Mouse (Mus musculus) cortical plate, adult 2 months (tissue): ENCODE measurements around the gene Zbtb16.

Experiments used
- CTCF ChIP-seq: fragments of 200-500 bp; IDR thresholded peaks from 2 replicates; pipeline ENCODE4 v1.5.1; 2011; ENCODE audit warnings: mild to moderate bottlenecking, control low read depth, low read length; ENCODE audit not compliant: insufficient read depth; ENCODE audit errors: extremely low read depth
- POLR2A ChIP-seq: fragments of 200-500 bp; IDR thresholded peaks from 2 replicates; pipeline ENCODE4 v1.6.1; 2011; ENCODE audit warnings: mild to moderate bottlenecking, low read length, control low read depth; ENCODE audit not compliant: insufficient read depth; ENCODE audit errors: extremely low read depth

DNA sequence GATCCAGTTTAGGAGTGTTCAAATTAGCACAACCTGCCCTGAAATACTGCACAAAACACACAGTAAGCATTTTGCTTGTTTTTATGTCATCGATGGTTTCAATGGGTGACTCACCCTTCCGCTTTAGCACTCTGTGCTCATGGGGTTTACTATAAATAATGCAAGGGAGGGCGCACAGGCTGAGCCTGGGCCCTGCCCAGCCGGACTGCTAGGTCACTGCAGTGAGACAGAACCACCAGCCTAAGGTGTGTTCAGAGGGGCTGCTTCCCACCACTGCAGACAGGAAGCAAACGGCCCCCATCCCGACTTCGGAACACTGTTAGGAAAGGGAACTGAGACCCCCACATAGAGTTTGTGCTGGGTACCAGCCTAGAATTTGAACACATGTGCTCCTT, 18.6 kb downstream of the Zbtb16 start:
- no peak for TF ChIP-seq POLR2A
- TF ChIP-seq CTCF, result no peak
